Mouse (Mus musculus) stomach, postnatal 0 days (tissue): ENCODE results near the gene Tsc22d1.

Source experiments
- CTCF ChIP-seq: IDR thresholded peaks from 2 replicates; pipeline ENCODE4 v1.5.1; 2016; ENCODE audit warnings: antibody characterized with exemption, low read depth, mild to moderate bottlenecking, moderate library complexity
- EP300 ChIP-seq: optimal IDR thresholded peaks from 2 replicates; pipeline ENCODE3; 2016; ENCODE audit warnings: antibody characterized with exemption

- TF ChIP-seq EP300 (no peak), CTCF (no peak)
Observed at GRCm38 (mm10) chr14:76425986-76426530, 11.3 kb downstream of the Tsc22d1 start.
